Comparison of ENCODE assay signal across 8 mouse cellular contexts in the genomic region with DNA sequence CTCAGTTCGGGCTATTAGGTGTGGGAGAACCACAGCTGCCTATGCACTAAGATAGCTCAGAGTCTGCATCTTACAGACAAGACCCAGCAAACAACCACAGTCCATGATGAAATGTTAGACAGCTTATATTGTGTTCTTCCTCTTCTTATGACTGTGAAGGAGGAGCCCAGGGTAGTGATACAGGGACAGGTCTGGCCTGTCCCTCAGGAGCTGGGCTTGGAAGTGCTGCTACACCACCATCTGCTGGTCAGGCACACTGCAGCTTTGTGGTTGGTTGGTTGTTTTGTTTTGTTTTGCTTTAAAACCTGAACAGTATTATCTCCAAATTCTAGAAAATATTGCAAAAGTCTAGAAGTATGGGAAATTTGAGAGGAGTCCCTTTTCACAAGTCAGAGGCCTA. TPM values are rescaled to one million over a fixed set of nuclear protein-coding genes. Genes with fewer than 3 reads are reported as not detected.
DNase-seq lines count a peak whose midpoint lies in the region; ATAC-seq and TF ChIP-seq lines count a peak whose summit lies in the region.
"Had no signal": no experiment of that assay in that cellular context is flagged by ENCODE, and none has a peak within 500 bp of the region (broad histone marks: within the 10 kb centered on the region; RNA-seq: fewer than 3 reads in every experiment).

No protein-coding gene starts in this region.

- no peak overlapping the region for H3K27ac ChIP-seq in liver, adult 2 months (replicated peaks; ENCODE audit: insufficient read depth, low read depth, low read length)
- H3K27ac ChIP-seq in liver, embryonic 12.5 days = no peak overlapping the region
- no peak overlapping the region for H3K27ac ChIP-seq in hindbrain, embryonic 16.5 days (ENCODE audit: low read depth, low read length)
- H3K27ac ChIP-seq: macrophage had no signal

- WGBS in liver, adult 2 months = 100% methylated on average over 1 of the region's 1 CpGs
- WGBS in liver, embryonic 12.5 days (ENCODE audit: insufficient replicate concordance) = 65% methylated on average over 1 of the region's 1 CpGs
- WGBS in hindbrain, embryonic 16.5 days = 79% methylated on average over 1 of the region's 1 CpGs

- H3K79me2 ChIP-seq in liver, adult 2 months (ENCODE audit: control insufficient read depth, insufficient read depth, low read length) = no peaks in the 10 kb centered on the region

- peak; percentile 57 for TF ChIP-seq CTCF in liver, adult 2 months (IDR thresholded peaks at IDR 0.05; ENCODE audit: low read depth, low read length)

- ATAC-seq in liver, embryonic 12.5 days = no peak
- ATAC-seq in granulocyte monocyte progenitor cell, adult 5-6 weeks (replicated peaks; ENCODE audit: poor library complexity, severe bottlenecking) = peak; percentile 92
- ATAC-seq in hindbrain, embryonic 16.5 days = no peak

- H3K9ac ChIP-seq in liver, adult 2 months (ENCODE audit: low read depth, low read length) = no peak overlapping the region
- no peak overlapping the region for H3K9ac ChIP-seq in liver, embryonic 12.5 days
- no peak overlapping the region for H3K9ac ChIP-seq in hindbrain, embryonic 16.5 days (ENCODE audit: low read depth, low read length)

- TF ChIP-seq POLR2A in liver, adult 2 months (IDR thresholded peaks at IDR 0.05; ENCODE audit: extremely low read depth, insufficient read depth, low read length) = no peak

- no peak overlapping the region for H3K4me3 ChIP-seq in liver, adult 2 months (ENCODE audit: insufficient read depth, low read depth, low read length)
- no peak overlapping the region for H3K4me3 ChIP-seq in liver, embryonic 12.5 days
- no peak overlapping the region for H3K4me3 ChIP-seq in hindbrain, embryonic 16.5 days (ENCODE audit: low read length)

- H3K4me1 ChIP-seq in liver, adult 2 months (ENCODE audit: control insufficient read depth, insufficient read depth, low read length) = no peaks in the 10 kb centered on the region
- H3K4me1 ChIP-seq in liver, embryonic 12.5 days = peaks cover 3% of the 10 kb centered on the region; the same call in 1 of the 2 replicates
- no peaks in the 10 kb centered on the region for H3K4me1 ChIP-seq in hindbrain, embryonic 16.5 days (ENCODE audit: control insufficient read depth, insufficient read depth, low read depth, low read length)

- peaks cover 5% of the 10 kb centered on the region; the same call in 1 of the 2 replicates for H3K36me3 ChIP-seq in liver, adult 2 months (ENCODE audit: control insufficient read depth, insufficient read depth, low read length)
- H3K36me3 ChIP-seq in liver, embryonic 12.5 days = no peaks in the 10 kb centered on the region
- H3K36me3 ChIP-seq in hindbrain, embryonic 16.5 days (ENCODE audit: control insufficient read depth, insufficient read depth, low read length) = 0 out of 2 replicates have a peak, but pooled peaks cover 2% of the 10 kb centered on the region

- no peak overlapping the region for H3K4me2 ChIP-seq in liver, embryonic 12.5 days
- H3K4me2 ChIP-seq in hindbrain, embryonic 16.5 days (ENCODE audit: low read length) = no peak overlapping the region

- H3K9me3 ChIP-seq in liver, embryonic 12.5 days (replicated peaks) = no peaks in the 10 kb centered on the region
- H3K9me3 ChIP-seq in hindbrain, embryonic 16.5 days (ENCODE audit: control insufficient read depth, low read length) = no peaks in the 10 kb centered on the region

- no peaks in the 10 kb centered on the region for H3K27me3 ChIP-seq in liver, adult 2 months (ENCODE audit: control insufficient read depth, insufficient read depth, low read length)
- H3K27me3 ChIP-seq in liver, embryonic 12.5 days (replicated peaks) = no peaks in the 10 kb centered on the region
- H3K27me3 ChIP-seq in hindbrain, embryonic 16.5 days (replicated peaks; ENCODE audit: control insufficient read depth, insufficient read depth, low read length) = no peaks in the 10 kb centered on the region

- DNase-seq in liver, adult 2 months (ENCODE audit: extremely low read depth, low read depth, low spot score) = no peak
- peak; percentile 46 to 59 for DNase-seq in adrenal gland, postnatal 36 days
- peak; percentile 50 to 56 for DNase-seq in lung, postnatal 4 days
- no peak for DNase-seq in spleen, adult 18-20 months

RNA-seq across cellular contexts. Expression of a gene that starts 38.2 kb away (rescaled TPM):
- total RNA-seq in liver, adult 2 months (2014; rRNA removed) = 8.1 and 11.2 TPM in 2 replicates
- 4.5 and 8.6 TPM in 2 replicates for polyA plus RNA-seq in liver, adult 2 months (2012; rRNA removed)
- 3.5 and 3.6 TPM in 2 replicates for polyA plus RNA-seq in liver, embryonic 12.5 days (2016; fragmentation: Nextera tagmentation; extraction: Ambion mirVana)
- total RNA-seq in adrenal gland, postnatal 36 days (2021) = 1 to 10 TPM; 4.7 to 6.2 TPM
- 10.8 and 14.5 TPM in 2 replicates for total RNA-seq in granulocyte monocyte progenitor cell, adult 5-6 weeks (2014; fragmentation: Nextera tagmentation)
- 2.8 and 3.1 TPM in 2 replicates for total RNA-seq in granulocyte monocyte progenitor cell, adult 5-6 weeks (2017)
- polyA plus RNA-seq in hindbrain, embryonic 16.5 days (2015; fragmentation: Nextera tagmentation; extraction: Ambion mirVana) = 8.5 and 11.1 TPM in 2 replicates

RNA-seq across cellular contexts. Expression of a gene that starts 38.2 kb away (rescaled TPM):
- 6.0 and 8.4 TPM in 2 replicates for total RNA-seq in liver, adult 2 months (2014; rRNA removed)
- polyA plus RNA-seq in liver, adult 2 months (2012; rRNA removed) = 2.5 and 3.1 TPM in 2 replicates
- 13.1 and 13.7 TPM in 2 replicates for polyA plus RNA-seq in liver, embryonic 12.5 days (2016; fragmentation: Nextera tagmentation; extraction: Ambion mirVana)
- total RNA-seq in adrenal gland, postnatal 36 days (2021) = 10 to 100 TPM; 11.3 to 11.6 TPM
- total RNA-seq in granulocyte monocyte progenitor cell, adult 5-6 weeks (2014; fragmentation: Nextera tagmentation) = 28.0 and 29.2 TPM in 2 replicates
- total RNA-seq in granulocyte monocyte progenitor cell, adult 5-6 weeks (2017) = 29.9 and 33.0 TPM in 2 replicates
- 14.1 and 14.9 TPM in 2 replicates for polyA plus RNA-seq in hindbrain, embryonic 16.5 days (2015; fragmentation: Nextera tagmentation; extraction: Ambion mirVana)

Comparison
In these comparisons a context has a peak if more than half of its experiments do, and no peak if none do; other contexts are left out.
1. DNase-seq: peak in adrenal gland, postnatal 36 days (2 of 2) and lung, postnatal 4 days (2 of 2); none in liver, adult 2 months (single experiment) and spleen, adult 18-20 months (0 of 2).